ENCODE assay signal across 8 mouse cellular contexts in the genomic region with DNA sequence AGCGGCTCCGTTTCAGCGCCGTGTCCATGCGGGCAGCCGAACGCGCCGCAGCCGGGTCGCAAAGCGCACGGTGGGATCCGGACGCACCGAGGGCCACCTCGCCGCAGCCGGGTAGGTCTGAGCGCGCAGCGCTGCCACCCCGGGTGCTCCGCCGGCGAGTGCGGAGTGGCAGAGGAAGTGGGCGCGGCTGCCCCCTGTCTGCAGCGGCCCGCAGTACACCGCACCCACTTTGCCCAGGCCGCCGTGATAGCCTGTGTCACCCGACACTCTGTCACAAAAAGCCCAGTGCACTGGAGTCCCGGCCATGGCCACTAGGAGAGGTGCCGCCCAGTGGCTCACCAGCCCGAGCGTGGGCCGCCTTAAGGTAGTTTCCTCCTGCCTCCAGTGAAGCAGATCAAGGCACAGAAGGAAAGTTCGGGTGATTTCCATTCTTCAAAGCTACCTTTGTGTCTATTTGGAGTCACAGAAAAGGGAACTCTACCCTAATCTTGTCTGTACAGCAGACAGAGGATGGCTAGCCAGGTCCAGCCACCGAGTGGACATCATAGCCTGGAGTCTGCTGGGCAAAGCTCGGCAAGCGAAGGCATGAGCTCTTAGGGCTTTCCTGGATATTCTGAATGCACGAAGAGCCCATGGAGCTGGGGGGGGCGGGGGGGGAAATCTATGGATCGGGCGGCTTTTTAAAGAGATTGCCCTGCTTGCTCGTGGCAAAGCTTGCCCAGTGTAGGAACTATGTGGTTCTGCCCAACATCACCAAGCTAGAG. TPM values are rescaled to one million over a fixed set of nuclear protein-coding genes. Genes with fewer than 3 reads are reported as not detected.
A peak's percentile ranks its signal among the peaks of the same experiment; 100 is the strongest.
DNase-seq lines count a peak whose midpoint lies in the region; TF ChIP-seq lines count a peak whose summit lies in the region.

Gene Sh3bp5 (minus strand): TSS at position 149 of the 764 bp plus-strand sequence.

- no peak; the same call in none of the 2 replicates for TF ChIP-seq CTCF in left cerebral cortex, adult 2 months (IDR thresholded peaks at IDR 0.05)

- 12% methylated on average over 48 of the region's 49 CpGs for WGBS in macrophage (ENCODE audit: missing documents)

- peaks cover 46% of the 10 kb centered on the region for H3K79me2 ChIP-seq in macrophage (ENCODE audit: inconsistent target)

- peak within 1 kb of the TSS; percentile 92 for H3K4me3 ChIP-seq in left cerebral cortex, adult 2 months
- H3K4me3 ChIP-seq in macrophage (ENCODE audit: inconsistent target): peak within 1 kb of the TSS; percentile 86

- H3K36me3 ChIP-seq in macrophage (ENCODE audit: inconsistent target): 0 out of 2 replicates have a peak, but pooled peaks cover 5% of the 10 kb centered on the region

- peak within 1 kb of the TSS; percentile 93 for H3K27ac ChIP-seq in left cerebral cortex, adult 2 months
- H3K27ac ChIP-seq in macrophage: peak within 1 kb of the TSS; percentile 77

- intact Hi-C loops in left cerebral cortex, adult 2 months (cut with DNase I): loop anchor here (1.0 to 5.0 kb wide), 3 partner anchors 34 to 50 kb away; no protein-coding TSS in a partner anchor

- DNase-seq in adrenal gland, adult (ENCODE audit: inconsistent age in 2 of 2, low spot score in 1 of 2): peak; percentile 97 to 99
- DNase-seq in embryo, embryonic 10 days (ENCODE audit: low spot score): peak; percentile 92
- DNase-seq in gastrocnemius, postnatal 10 days: peak; percentile 92
- peak; percentile 66 for DNase-seq in hindlimb bud, embryonic 11.5 days (ENCODE audit: extremely low spot score, low read depth, low spot score)
- peak; percentile 92 to 96 for DNase-seq in left cerebral cortex, adult 2 months (ENCODE audit: extremely low spot score in 1 of 2, low spot score in 2 of 2)
- peak; percentile 80 for DNase-seq in retina, postnatal 7 days (ENCODE audit: low read depth, low spot score)
- DNase-seq in urinary bladder, adult 2 months (ENCODE audit: low spot score): peak; percentile 90

RNA-seq across cellular contexts. Expression of gene Sh3bp5, which starts in this region (rescaled TPM):
- total RNA-seq in gastrocnemius, postnatal 10 days (2021): 10 to 100 TPM; 76.2 to 81.0 TPM
- total RNA-seq in left cerebral cortex, adult 2 months (2021): 10 to 100 TPM; 63.5 to 65.4 TPM
- 100 to 1,000 TPM in 16 of 26 experiments, 10 to 100 TPM in 10; 59.6 to 272 (median 117) TPM for total RNA-seq in macrophage (2018; cell fraction: chromatin; rRNA removed)
- total RNA-seq in macrophage (2018; cell fraction: cytosol; rRNA removed): 100 to 1,000 TPM in 24 of 26 experiments, 10 to 100 TPM in 2; 96.2 to 190 (median 141) TPM
- 100 to 1,000 TPM in 18 of 26 experiments, 10 to 100 TPM in 8; 64.7 to 176 (median 139) TPM for total RNA-seq in macrophage (2018; cell fraction: nucleus; rRNA removed)
- polyA plus RNA-seq in macrophage (2018): 90.6 to 150 TPM (median 150 TPM) in 3 replicates
- polyA plus RNA-seq in urinary bladder, adult 2 months (2012; rRNA removed): 36.1 and 37.0 TPM in 2 replicates

Comparison
In these comparisons a context has a peak if more than half of its experiments do, and no peak if none do; other contexts are left out.
1. Peak in every context shown above with its lines: DNase-seq, H3K4me3 ChIP-seq and H3K27ac ChIP-seq.